Mouse (Mus musculus) cerebellum, postnatal 25 days (tissue): ENCODE measurements at regions not wholly inside any gene's neighbourhood (a gene's known extent, or its start where the extent isn't known, plus 50 kb on each side); places are given as distances from the start of the nearest gene placed in this dataset.

Source experiments
- DNase-seq, 2 experiments: peaks; one replicate each; pipeline ENCODE4 v3.0.0; 2021; ENCODE audit warnings: mixed read lengths in 2 of 2

GRCm38 (mm10) chr3:129386522-129386921 is 54.0 kb upstream of the Enpep start:
- DNase-seq = no peak

- no peak for DNase-seq
Observed at GRCm38 (mm10) chr3:129390506-129390905, 58.0 kb upstream of the Enpep start.

GRCm38 (mm10) chr3:129391888-129392813 is 59.6 kb upstream of the Enpep start:
- no peak for DNase-seq

GRCm38 (mm10) chr3:129392814-129393804 is 60.6 kb upstream of the Enpep start:
- no peak for DNase-seq

GRCm38 (mm10) chr3:129397481-129397880 is 65.0 kb upstream of the Enpep start:
- DNase-seq = peak; percentile 21 to 52

- no peak for DNase-seq
Observed at GRCm38 (mm10) chr3:129400092-129400924, 67.8 kb upstream of the Enpep start.

GRCm38 (mm10) chr3:129411389-129412054 is 79.0 kb upstream of the Enpep start:
- DNase-seq = no peak

- no peak for DNase-seq
Observed at GRCm38 (mm10) chr3:129412126-129412960, 79.8 kb upstream of the Enpep start.

- DNase-seq = no peak
Observed at GRCm38 (mm10) chr3:129412961-129413246, 80.4 kb upstream of the Enpep start.

- DNase-seq = no peak
Observed at GRCm38 (mm10) chr3:129415656-129416055, 83.1 kb upstream of the Enpep start.

GRCm38 (mm10) chr3:129416337-129416736 is 83.8 kb upstream of the Enpep start:
- DNase-seq = no peak

GRCm38 (mm10) chr3:129421620-129422239 is 89.2 kb upstream of the Enpep start:
- peak; percentile 12 to 55 for DNase-seq

GRCm38 (mm10) chr3:129428750-129429149 is 96.2 kb upstream of the Enpep start:
- DNase-seq = no peak

GRCm38 (mm10) chr3:129429161-129430111 is 96.9 kb upstream of the Enpep start:
- DNase-seq = peak; percentile 31 to 63

GRCm38 (mm10) chr3:129434056-129434455 is 98.1 kb upstream of the Elovl6 start:
- DNase-seq = no peak

- DNase-seq = no peak
Observed at GRCm38 (mm10) chr3:129437687-129438086, 94.5 kb upstream of the Elovl6 start.

- no peak for DNase-seq
Observed at GRCm38 (mm10) chr3:129442756-129443155, 89.4 kb upstream of the Elovl6 start.

- no peak for DNase-seq
Observed at GRCm38 (mm10) chr3:129444221-129444620, 87.9 kb upstream of the Elovl6 start.

GRCm38 (mm10) chr3:129445961-129446360 is 86.2 kb upstream of the Elovl6 start:
- no peak for DNase-seq
